Mouse (Mus musculus) heart, embryonic 12.5 days (tissue): ENCODE results near the gene Tbx6. TPM values are rescaled to one million over a fixed set of nuclear protein-coding genes. Genes with fewer than 3 reads are reported as not detected.

Experiments used
- ATAC-seq: fragments of 200-750 bp; cut with Nextera tagmentation; 2 replicates; pipeline ENCODE4 v1.8.0; 2017; ENCODE audit warnings: moderate TSS enrichment, moderate library complexity; ENCODE audit not compliant: insufficient number of reproducible peaks, low FRiP score
- H3K27ac ChIP-seq: fragments of 300-500 bp; sonication (generic); 2 replicates; pipeline ENCODE4 v1.5.1; 2016; ENCODE audit warnings: mild to moderate bottlenecking, moderate library complexity; ENCODE audit not compliant: poor library complexity, severe bottlenecking
- H3K27me3 ChIP-seq: fragments of 300-500 bp; sonication (generic); replicated peaks from 2 replicates; pipeline ENCODE4 v1.6.1; 2016; ENCODE audit warnings: mild to moderate bottlenecking, moderate library complexity
- H3K36me3 ChIP-seq: fragments of 300-500 bp; sonication (generic); 2 replicates; pipeline ENCODE4 v1.6.1; 2016; ENCODE audit warnings: mild to moderate bottlenecking, moderate library complexity
- H3K4me1 ChIP-seq: fragments of 300-500 bp; sonication (generic); replicated peaks from 2 replicates; pipeline ENCODE4 v1.6.1; 2016; ENCODE audit warnings: mild to moderate bottlenecking
- H3K4me2 ChIP-seq: fragments of 300-500 bp; sonication (generic); 2 replicates; pipeline ENCODE4 v1.6.1; 2016; ENCODE audit warnings: mild to moderate bottlenecking, moderate library complexity
- H3K4me3 ChIP-seq: fragments of 300-500 bp; sonication (generic); 2 replicates; pipeline ENCODE4 v1.5.1; 2016; ENCODE audit warnings: mild to moderate bottlenecking
- H3K9ac ChIP-seq: fragments of 300-500 bp; sonication (generic); 2 replicates; pipeline ENCODE4 v1.6.1; 2016; ENCODE audit warnings: mild to moderate bottlenecking, moderate library complexity
- H3K9me3 ChIP-seq: fragments of 300-500 bp; sonication (generic); replicated peaks from 2 replicates; pipeline ENCODE4 v1.6.1; 2016; ENCODE audit warnings: mild to moderate bottlenecking, moderate library complexity
- WGBS: fragments of 180-500 bp; shearing (Covaris S2); methylation state at CpG from one replicate; pipeline ENCODE4 v1.1.7; 2016; 5-methylcytosine and 5-hydroxymethylcytosine counted together
- polyA plus RNA-seq: library from polyadenylated mRNA; unstranded; fragments of >200 nt; fragmentation: Nextera tagmentation; extraction: Ambion mirVana; gene quantifications from 2 replicates; pipeline ENCODE4 v1.2.1, GENCODE M21; 2016

Tbx6 gene
- polyA plus RNA-seq, result 0.27 and 0.33 TPM in 2 replicates

DNA sequence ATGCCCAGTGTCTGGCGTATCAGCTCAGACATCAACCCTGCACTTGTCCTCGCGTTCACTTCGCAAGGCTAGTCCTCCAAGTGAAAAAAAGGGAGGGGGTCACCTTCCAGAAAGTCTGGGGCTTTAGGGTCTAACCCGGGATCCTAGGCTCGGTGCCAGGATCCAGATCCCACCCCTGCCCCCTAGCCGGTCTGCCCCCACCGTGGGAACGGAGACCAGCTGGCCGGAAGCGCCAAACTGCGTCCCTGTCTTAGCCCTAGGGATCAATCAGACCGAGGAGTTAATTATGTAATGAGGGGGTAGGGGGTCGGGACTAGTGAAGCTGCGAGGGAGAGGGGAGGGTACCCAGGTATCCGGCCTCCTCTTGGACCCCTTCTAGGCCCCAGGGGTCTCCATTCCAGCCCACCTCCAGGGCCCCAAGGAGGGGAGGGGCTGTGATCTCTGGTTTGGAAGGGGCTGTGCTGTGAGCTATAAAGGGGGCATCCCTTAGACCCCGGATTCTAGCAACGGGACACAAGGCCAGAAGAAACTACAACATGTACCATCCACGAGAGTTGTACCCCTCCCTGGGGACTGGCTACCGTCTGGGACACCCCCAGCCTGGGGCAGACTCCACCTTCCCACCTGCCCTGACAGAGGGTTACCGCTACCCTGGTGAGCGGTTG is at the start of gene Tbx6:
TSS of gene Tbx6 (plus strand) at position 513 of the 665 bp plus-strand sequence.
- H3K9ac ChIP-seq, result peak within 1 kb of the TSS; percentile 70
- no peak for ATAC-seq
- peak within 1 kb of the TSS; percentile 46 for H3K4me3 ChIP-seq
- H3K36me3 ChIP-seq, result peaks cover 36% of the 10 kb centered on the region
- H3K27me3 ChIP-seq, result no peaks in the 10 kb centered on the region
- no peak within 1 kb of the TSS for H3K27ac ChIP-seq
- no peaks in the 10 kb centered on the region for H3K9me3 ChIP-seq
- H3K4me2 ChIP-seq, result peak within 1 kb of the TSS; percentile 91
- H3K4me1 ChIP-seq, result peaks cover 37% of the 10 kb centered on the region
- WGBS, result 8% methylated on average over 22 of the region's 22 CpGs

DNA sequence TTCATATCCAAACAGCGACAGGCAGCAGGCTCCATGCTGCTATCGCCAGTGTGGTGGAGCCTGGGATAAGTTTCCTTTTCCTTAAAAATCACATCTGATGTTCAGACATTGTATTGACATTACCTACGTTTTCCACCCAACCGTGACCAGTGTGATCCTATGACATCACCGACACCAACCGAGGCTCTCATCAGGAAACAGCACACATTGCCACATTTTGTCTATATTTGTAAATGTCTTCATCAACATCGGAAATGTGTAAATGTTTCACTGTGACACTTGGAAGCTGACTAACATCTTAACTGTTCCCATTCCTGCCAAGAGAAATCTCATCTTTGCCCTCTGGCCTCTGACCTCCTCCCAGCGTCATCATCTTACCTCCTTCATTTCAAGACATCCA is 45.2 kb upstream of the Tbx6 start:
- WGBS, result 77% methylated on average over 8 of the region's 8 CpGs
- no peak overlapping the region for H3K9ac ChIP-seq
- ATAC-seq, result no peak
- no peaks in the 10 kb centered on the region for H3K9me3 ChIP-seq
- no peaks in the 10 kb centered on the region for H3K27me3 ChIP-seq
- no peak overlapping the region for H3K4me3 ChIP-seq
- H3K27ac ChIP-seq, result no peak overlapping the region
- H3K36me3 ChIP-seq, result no peaks in the 10 kb centered on the region
- no peak overlapping the region for H3K4me2 ChIP-seq
- H3K4me1 ChIP-seq, result no peaks in the 10 kb centered on the region

DNA sequence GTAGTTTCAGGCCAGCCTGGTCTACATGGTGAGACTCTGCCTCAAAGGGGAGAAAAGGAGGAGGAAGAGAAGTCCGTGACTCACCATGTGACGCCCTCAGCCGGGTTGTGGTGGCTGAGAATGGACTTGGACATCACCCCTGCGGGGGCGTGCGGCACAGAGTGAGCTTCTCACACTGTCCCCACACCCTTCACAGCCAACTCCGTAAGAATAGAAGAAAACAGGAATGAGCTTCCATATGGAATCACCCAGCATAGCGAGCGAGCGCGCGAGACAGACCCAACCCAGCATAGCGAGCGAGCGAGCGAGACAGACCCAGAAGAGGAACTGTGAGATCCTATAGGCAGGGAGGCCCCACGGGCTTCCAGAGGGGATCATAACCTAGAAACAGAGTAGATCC is 41.7 kb upstream of the Tbx6 start:
- no peak for ATAC-seq
- H3K9ac ChIP-seq, result no peak overlapping the region
- no peaks in the 10 kb centered on the region for H3K4me1 ChIP-seq
- H3K27ac ChIP-seq, result no peak overlapping the region
- H3K36me3 ChIP-seq, result no peaks in the 10 kb centered on the region
- no peak overlapping the region for H3K4me2 ChIP-seq
- no peaks in the 10 kb centered on the region for H3K9me3 ChIP-seq
- WGBS, result 82% methylated on average over 17 of the region's 17 CpGs
- H3K27me3 ChIP-seq, result no peaks in the 10 kb centered on the region
- no peak overlapping the region for H3K4me3 ChIP-seq

DNA sequence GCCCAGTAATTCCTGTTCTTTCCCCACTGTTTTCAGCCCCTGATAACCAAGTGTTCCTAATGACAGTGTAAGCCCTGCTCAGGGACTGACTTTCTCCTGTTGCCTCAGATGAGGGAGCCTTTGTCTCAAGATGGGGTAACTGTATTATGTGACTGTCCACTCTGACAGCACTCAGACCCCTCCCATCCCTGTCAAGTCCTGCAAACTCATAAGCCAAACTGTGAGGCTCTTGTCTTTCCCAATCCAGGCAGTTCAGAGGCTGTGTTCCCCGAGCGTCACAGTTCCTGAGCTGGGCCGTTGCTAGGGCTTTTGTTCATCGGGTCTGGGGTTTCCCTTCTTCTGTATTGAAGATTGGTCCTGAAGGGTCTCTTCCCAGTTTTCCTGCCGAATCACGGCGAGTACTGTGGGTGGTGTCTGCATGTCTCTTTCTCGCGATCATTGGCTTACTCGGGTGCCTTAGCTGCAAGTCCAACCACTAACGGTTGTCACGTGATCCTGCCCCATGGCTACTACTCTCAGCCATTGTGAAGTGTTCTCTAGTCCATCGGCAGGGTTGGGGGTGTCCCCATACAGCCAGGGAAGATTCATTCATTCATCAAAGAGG is 41.0 kb upstream of the Tbx6 start:
- H3K9ac ChIP-seq, result no peak overlapping the region
- H3K27me3 ChIP-seq, result no peaks in the 10 kb centered on the region
- no peak overlapping the region for H3K4me3 ChIP-seq
- 76% methylated on average over 13 of the region's 13 CpGs for WGBS
- no peak overlapping the region for H3K27ac ChIP-seq
- no peaks in the 10 kb centered on the region for H3K4me1 ChIP-seq
- H3K36me3 ChIP-seq, result no peaks in the 10 kb centered on the region
- no peak overlapping the region for H3K4me2 ChIP-seq
- H3K9me3 ChIP-seq, result no peaks in the 10 kb centered on the region
- no peak; the same call in 1 of the 2 replicates for ATAC-seq

DNA sequence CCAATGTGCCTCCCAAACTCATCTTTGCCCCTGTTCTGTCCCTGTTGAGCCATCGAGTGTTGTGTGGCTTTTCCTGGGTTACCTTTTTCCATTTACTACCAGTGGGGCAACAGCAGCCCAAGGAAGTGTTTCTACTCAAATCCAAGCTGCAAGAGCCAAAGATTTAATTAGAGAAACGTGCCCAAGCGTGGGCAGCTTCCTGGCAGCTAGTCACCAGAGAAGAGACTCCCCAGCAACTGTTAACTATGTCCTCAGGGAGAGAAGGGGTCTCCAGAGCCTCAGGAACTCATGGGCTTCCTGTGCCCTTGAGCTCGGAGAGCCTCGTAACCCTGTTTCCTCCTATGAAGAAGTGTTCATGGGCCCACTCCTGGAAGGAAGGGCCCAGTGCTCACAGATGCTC is 40.3 kb upstream of the Tbx6 start:
- WGBS, result 76% methylated on average over 5 of the region's 5 CpGs
- Histone ChIP-seq H3K4me2 (no peak overlapping the region), H3K4me3 (no peak overlapping the region), H3K27ac (no peak overlapping the region), H3K9me3 (no peaks in the 10 kb centered on the region), H3K27me3 (no peaks in the 10 kb centered on the region), H3K4me1 (no peaks in the 10 kb centered on the region), H3K9ac (no peak overlapping the region), H3K36me3 (no peaks in the 10 kb centered on the region)
- ATAC-seq, result no peak

DNA sequence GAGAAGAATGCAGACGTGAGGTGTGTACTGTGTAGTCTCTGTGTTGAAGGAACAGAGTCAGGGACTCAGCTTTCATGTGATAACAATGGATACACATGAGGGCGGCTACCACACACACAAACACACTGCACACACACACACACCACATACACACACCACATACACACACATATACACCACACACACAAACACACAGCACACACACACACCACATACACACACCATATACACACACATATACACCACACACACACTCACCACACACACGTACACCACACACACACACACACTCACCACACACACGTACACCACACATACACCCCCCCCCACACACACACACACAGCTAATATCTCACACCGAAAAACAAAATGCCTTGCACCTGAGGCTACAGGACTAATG is 39.8 kb upstream of the Tbx6 start:
- H3K27ac ChIP-seq, result no peak overlapping the region
- no peak overlapping the region for H3K9ac ChIP-seq
- WGBS, result 78% methylated on average over 5 of the region's 5 CpGs
- H3K4me3 ChIP-seq, result no peak overlapping the region
- H3K9me3 ChIP-seq, result no peaks in the 10 kb centered on the region
- no peaks in the 10 kb centered on the region for H3K36me3 ChIP-seq
- ATAC-seq, result no peak
- no peak overlapping the region for H3K4me2 ChIP-seq
- no peaks in the 10 kb centered on the region for H3K27me3 ChIP-seq
- H3K4me1 ChIP-seq, result no peaks in the 10 kb centered on the region

DNA sequence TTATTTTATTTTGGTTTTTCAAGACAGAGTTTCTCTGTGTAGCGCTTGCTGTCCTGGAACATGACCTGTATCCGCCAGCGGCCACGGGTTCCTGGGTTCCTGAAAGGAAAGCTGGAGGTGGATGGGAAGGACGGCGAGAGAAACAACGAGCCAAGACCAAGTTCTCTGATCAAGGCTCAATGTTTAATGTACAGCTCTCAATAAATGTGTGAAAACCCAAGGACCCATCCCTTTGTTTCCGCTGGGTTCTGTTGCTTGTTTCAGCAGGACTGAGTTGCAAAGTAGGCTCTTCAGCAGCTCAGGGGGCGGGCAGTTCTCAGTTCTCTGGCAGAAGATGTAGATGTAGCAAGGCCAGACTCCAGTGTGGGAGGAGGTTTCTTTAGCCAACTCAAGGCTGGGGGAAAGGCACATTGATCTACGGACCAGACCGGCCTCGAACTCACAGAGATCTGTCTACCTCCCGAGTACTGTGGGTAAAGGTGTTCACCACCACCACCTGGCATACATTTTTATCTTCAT is 39.3 kb upstream of the Tbx6 start:
- Histone ChIP-seq H3K9ac (no peak overlapping the region), H3K4me2 (no peak overlapping the region), H3K27ac (no peak overlapping the region), H3K9me3 (no peaks in the 10 kb centered on the region), H3K4me3 (no peak overlapping the region), H3K27me3 (no peaks in the 10 kb centered on the region), H3K4me1 (no peaks in the 10 kb centered on the region), H3K36me3 (no peaks in the 10 kb centered on the region)
- no peak for ATAC-seq
- 86% methylated on average over 13 of the region's 13 CpGs for WGBS

DNA sequence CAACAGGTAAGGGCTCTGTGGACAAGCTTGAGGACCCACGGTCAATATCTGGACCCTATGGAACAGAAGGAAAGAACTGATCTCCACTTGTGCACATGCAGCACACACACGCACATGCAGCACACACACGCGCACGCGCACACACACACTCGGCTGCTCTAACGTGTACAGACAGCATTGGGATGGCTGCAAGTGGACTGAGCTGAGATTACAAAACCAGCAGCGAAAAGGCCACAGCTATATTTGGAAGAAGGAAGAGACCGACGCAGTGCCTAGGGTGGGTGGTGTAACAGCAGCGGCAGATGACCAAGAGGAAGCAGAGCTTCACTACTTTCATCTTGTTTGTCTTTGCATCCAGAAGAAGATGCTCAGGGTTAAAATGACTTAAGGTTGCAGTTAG is 35.2 kb upstream of the Tbx6 start:
- no peak overlapping the region for H3K4me3 ChIP-seq
- no peak overlapping the region for H3K4me2 ChIP-seq
- no peak overlapping the region for H3K9ac ChIP-seq
- no peaks in the 10 kb centered on the region for H3K36me3 ChIP-seq
- no peaks in the 10 kb centered on the region for H3K27me3 ChIP-seq
- no peaks in the 10 kb centered on the region for H3K4me1 ChIP-seq
- no peak for ATAC-seq
- H3K27ac ChIP-seq, result no peak overlapping the region
- no peaks in the 10 kb centered on the region for H3K9me3 ChIP-seq
- 70% methylated on average over 12 of the region's 12 CpGs for WGBS

DNA sequence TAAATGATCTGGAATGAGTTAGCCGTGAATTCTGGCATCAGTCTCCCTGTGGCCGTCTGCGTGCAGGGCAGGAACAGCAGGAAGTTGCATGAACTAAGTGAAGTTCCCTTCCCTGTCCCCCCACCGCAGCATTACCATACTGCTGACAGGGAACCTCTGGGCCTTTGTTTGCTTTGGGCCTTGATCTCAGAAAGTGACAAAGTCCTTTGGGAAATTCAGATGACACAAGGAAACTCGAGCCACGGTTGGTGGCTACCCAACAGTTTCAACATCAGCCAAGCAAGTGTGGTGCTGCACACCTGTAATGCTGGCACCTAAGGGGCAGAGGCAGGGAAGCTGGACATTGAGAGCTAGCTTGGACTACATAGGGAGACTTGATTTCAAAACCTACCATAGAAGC is 34.5 kb upstream of the Tbx6 start:
- 29% methylated on average over 6 of the region's 6 CpGs for WGBS
- Histone ChIP-seq H3K4me1 (no peaks in the 10 kb centered on the region), H3K9ac (no peak overlapping the region), H3K27me3 (no peaks in the 10 kb centered on the region), H3K4me2 (no peak overlapping the region), H3K9me3 (no peaks in the 10 kb centered on the region), H3K27ac (no peak overlapping the region), H3K4me3 (no peak overlapping the region), H3K36me3 (no peaks in the 10 kb centered on the region)
- no peak for ATAC-seq

DNA sequence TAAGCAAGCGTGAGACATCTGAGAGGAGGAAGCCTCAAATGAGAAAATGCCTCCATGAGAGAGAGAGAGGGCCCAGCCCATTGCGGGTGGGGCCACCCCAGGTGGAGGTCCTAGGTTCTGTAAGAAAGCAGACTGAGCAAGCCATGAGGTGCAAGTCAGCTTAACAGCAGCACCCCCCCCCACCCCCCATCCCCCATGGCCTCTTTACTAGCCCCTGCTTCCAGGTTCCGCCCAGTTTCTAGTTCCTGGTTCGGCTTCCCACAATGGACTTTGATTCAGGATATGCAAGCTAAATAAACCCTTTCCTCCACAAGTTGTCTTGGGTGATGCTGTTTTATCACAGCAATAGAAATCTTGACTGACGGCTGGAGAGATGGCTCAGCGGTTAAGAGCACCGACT is 32.5 kb upstream of the Tbx6 start:
- H3K27me3 ChIP-seq, result no peaks in the 10 kb centered on the region
- no peaks in the 10 kb centered on the region for H3K36me3 ChIP-seq
- WGBS, result 62% methylated on average over 7 of the region's 7 CpGs
- H3K4me1 ChIP-seq, result no peaks in the 10 kb centered on the region
- H3K27ac ChIP-seq, result no peak overlapping the region
- no peaks in the 10 kb centered on the region for H3K9me3 ChIP-seq
- H3K9ac ChIP-seq, result no peak overlapping the region
- H3K4me3 ChIP-seq, result no peak overlapping the region
- H3K4me2 ChIP-seq, result no peak overlapping the region
- ATAC-seq, result no peak

DNA sequence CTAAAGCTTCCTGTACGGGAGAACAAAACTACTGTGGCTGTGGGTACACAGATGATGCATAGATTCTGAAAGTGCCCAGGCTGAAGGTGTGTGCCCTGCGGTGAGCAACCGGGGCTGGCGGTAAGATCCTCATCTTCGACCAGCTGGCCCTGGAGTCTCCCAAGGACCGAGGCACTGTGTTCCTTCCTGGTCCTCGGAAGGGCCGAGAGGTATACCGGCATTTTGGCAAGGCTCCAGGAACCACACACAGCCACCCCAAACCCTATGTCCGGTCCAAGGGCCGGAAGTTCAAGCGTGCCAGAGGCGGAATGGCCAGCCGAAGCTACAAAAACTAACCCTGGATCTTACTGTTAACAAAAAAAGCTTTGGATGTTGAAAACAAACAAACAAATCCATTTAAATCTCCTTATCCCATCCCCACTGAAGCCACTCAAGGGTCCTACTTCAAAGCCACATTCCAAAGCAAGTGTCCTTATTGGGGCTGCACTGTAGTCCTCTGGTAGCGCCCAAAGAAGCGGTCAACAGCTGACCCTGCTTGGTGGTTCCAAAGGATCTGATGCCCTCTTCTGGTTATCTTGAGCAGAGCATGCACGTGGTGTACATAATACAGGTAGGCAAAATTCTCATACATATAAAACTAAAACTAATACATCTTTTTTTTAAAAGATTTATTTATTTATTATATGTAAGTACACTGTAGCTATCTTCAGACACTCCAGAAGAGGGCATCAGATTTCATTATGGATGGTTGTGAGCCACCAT is 31.5 kb upstream of the Tbx6 start:
- WGBS, result 89% methylated on average over 17 of the region's 17 CpGs
- ATAC-seq, result no peak
- Histone ChIP-seq H3K4me2 (no peak overlapping the region), H3K4me1 (no peaks in the 10 kb centered on the region), H3K9me3 (no peaks in the 10 kb centered on the region), H3K4me3 (no peak overlapping the region), H3K9ac (no peak overlapping the region), H3K27me3 (no peaks in the 10 kb centered on the region), H3K27ac (no peak overlapping the region), H3K36me3 (no peaks in the 10 kb centered on the region)
